Mouse (Mus musculus): Measurements from ENCODE around the gene Rbm4.

DNA sequence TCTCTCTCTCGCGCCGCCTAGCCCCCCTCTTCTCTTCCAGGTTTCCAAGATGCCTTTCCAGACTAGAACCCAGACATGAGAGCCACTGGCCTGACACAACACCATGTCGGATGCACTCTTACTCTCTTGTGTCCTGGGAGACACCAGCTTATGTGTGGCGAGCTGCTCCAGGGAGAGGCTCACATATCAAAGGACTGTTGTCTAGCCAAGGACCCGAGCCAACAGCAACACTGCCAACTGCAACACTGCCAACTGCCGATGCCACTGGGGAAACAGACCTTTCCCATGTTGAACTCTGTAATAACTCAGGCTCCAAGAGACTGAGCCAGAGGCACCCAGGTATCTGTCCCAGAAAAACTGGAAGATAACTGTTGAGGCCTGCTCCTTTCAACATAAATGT is 35.5 kb upstream of the Rbm4 start:
- TF ChIP-seq CTCF (IDR thresholded peaks at IDR 0.05; ENCODE audit: insufficient read depth, low read depth, low read length) (no peak), POLR2A (IDR thresholded peaks at IDR 0.05; ENCODE audit: insufficient read depth, low read depth, low read length) (no peak)
